Mouse (Mus musculus) stomach, embryonic 15.5 days (tissue): ENCODE measurements around the gene Slc25a34. TPM values are rescaled to one million over a fixed set of nuclear protein-coding genes. Genes with fewer than 3 reads are reported as not detected.
A peak's percentile ranks its signal among the peaks of the same experiment; 100 is the strongest.

Experiments used
- ATAC-seq: fragments of 200-750 bp; cut with Nextera tagmentation; 2 replicates; pipeline ENCODE4 v1.8.0; 2017; ENCODE audit warnings: low read depth, moderate number of reproducible peaks, moderate TSS enrichment; ENCODE audit not compliant: insufficient read depth, low FRiP score
- H3K27ac ChIP-seq: fragments of 300-500 bp; sonication (generic); 2 replicates; pipeline ENCODE4 v1.5.1; 2015; ENCODE audit warnings: mild to moderate bottlenecking, inconsistent platforms
- H3K27me3 ChIP-seq: fragments of 300-500 bp; sonication (generic); replicated peaks from 2 replicates; pipeline ENCODE4 v1.6.1; 2015; ENCODE audit warnings: inconsistent platforms
- H3K36me3 ChIP-seq: fragments of 300-500 bp; sonication (generic); 2 replicates; pipeline ENCODE4 v1.6.1; 2015; ENCODE audit warnings: inconsistent platforms
- H3K4me1 ChIP-seq: fragments of 300-500 bp; sonication (generic); 2 replicates; pipeline ENCODE4 v1.6.1; 2015; ENCODE audit warnings: inconsistent platforms
- H3K4me2 ChIP-seq: fragments of 300-500 bp; sonication (generic); 2 replicates; pipeline ENCODE4 v1.6.1; 2015; ENCODE audit warnings: mild to moderate bottlenecking, inconsistent platforms
- H3K4me3 ChIP-seq: fragments of 300-500 bp; sonication (generic); replicated peaks from 2 replicates; pipeline ENCODE4 v1.5.1; 2015; ENCODE audit warnings: inconsistent platforms
- H3K9ac ChIP-seq: fragments of 300-500 bp; sonication (generic); 2 replicates; pipeline ENCODE4 v1.6.1; 2015; ENCODE audit warnings: inconsistent platforms
- H3K9me3 ChIP-seq: fragments of 300-500 bp; sonication (generic); 2 replicates; pipeline ENCODE4 v1.6.1; 2016; ENCODE audit warnings: inconsistent platforms
- WGBS: fragments of 180-500 bp; shearing (Covaris S2); methylation state at CpG from one replicate; pipeline ENCODE4 v1.1.7; 2015; 5-methylcytosine and 5-hydroxymethylcytosine counted together
- polyA plus RNA-seq: library from polyadenylated mRNA; unstranded; fragments of >200 nt; fragmentation: Nextera tagmentation; extraction: Ambion mirVana; gene quantifications from 2 replicates; pipeline ENCODE4 v1.2.1, GENCODE M21; 2015

Gene Slc25a34
- polyA plus RNA-seq, 1 experiment from 2014 or later: 0.71 TPM

- no peaks in the 10 kb centered on the region for H3K9me3 ChIP-seq
- 38% methylated on average over 6 of the region's 6 CpGs for WGBS
- 0 out of 2 replicates have a peak, but pooled peaks cover 11% of the 10 kb centered on the region for H3K4me1 ChIP-seq
- no peak for ATAC-seq
- H3K9ac ChIP-seq: no peak overlapping the region
- no peaks in the 10 kb centered on the region for H3K27me3 ChIP-seq
- H3K36me3 ChIP-seq: peaks cover 10% of the 10 kb centered on the region
- H3K4me3 ChIP-seq: no peak overlapping the region
- H3K4me2 ChIP-seq: 0 out of 2 replicates have a peak overlapping the region, but pooled peaks have one; percentile 14
- peak overlapping the region; percentile 75 for H3K27ac ChIP-seq
Observed at GRCm38 (mm10) chr4:141573359-141573966, 50.2 kb downstream of the Slc25a34 start.

GRCm38 (mm10) chr4:141572668-141573358 is 50.8 kb downstream of the Slc25a34 start:
- H3K27ac ChIP-seq: peak overlapping the region; percentile 75
- H3K4me3 ChIP-seq: no peak overlapping the region
- H3K4me2 ChIP-seq: 0 out of 2 replicates have a peak overlapping the region, but pooled peaks have one; percentile 14
- H3K27me3 ChIP-seq: no peaks in the 10 kb centered on the region
- WGBS: 62% methylated on average over 7 of the region's 7 CpGs
- H3K9me3 ChIP-seq: no peaks in the 10 kb centered on the region
- peak; percentile 5; the same call in 1 of the 2 replicates for ATAC-seq
- 0 out of 2 replicates have a peak, but pooled peaks cover 11% of the 10 kb centered on the region for H3K4me1 ChIP-seq
- H3K9ac ChIP-seq: no peak overlapping the region
- H3K36me3 ChIP-seq: peaks cover 10% of the 10 kb centered on the region

DNA sequence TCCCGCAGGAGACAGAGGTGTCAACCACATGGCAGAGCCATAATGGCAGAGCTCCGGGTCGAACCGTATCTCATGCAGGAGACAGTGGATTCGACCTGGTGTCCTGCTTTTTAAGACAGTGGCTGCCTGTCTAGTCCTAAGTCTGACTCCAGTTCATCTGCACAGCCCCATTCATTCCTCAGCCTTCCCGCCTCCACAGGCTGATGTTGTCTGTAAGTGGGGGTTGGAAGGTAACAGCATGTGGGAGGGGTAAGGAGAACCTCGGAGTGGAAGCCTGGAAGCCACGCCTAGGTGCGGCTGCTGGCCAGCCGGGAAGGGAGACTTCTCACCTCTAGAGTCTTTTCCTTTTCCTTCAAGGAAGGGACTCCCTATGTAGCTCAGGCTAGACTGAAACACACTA is 51.7 kb downstream of the Slc25a34 start:
- 0 out of 2 replicates have a peak, but pooled peaks cover 11% of the 10 kb centered on the region for H3K4me1 ChIP-seq
- no peak overlapping the region for H3K27ac ChIP-seq
- no peak overlapping the region for H3K4me2 ChIP-seq
- no peak overlapping the region for H3K9ac ChIP-seq
- peaks cover under 1% of the 10 kb centered on the region; the same call in 1 of the 2 replicates for H3K36me3 ChIP-seq
- no peaks in the 10 kb centered on the region for H3K9me3 ChIP-seq
- H3K27me3 ChIP-seq: no peaks in the 10 kb centered on the region
- no peak for ATAC-seq
- 57% methylated on average over 10 of the region's 10 CpGs for WGBS
- H3K4me3 ChIP-seq: no peak overlapping the region

- Histone ChIP-seq H3K27ac (no peak overlapping the region), H3K27me3 (no peaks in the 10 kb centered on the region), H3K4me1 (0 out of 2 replicates have a peak, but pooled peaks cover 11% of the 10 kb centered on the region), H3K9ac (no peak overlapping the region), H3K4me3 (no peak overlapping the region), H3K4me2 (no peak overlapping the region), H3K36me3 (no peaks in the 10 kb centered on the region), H3K9me3 (no peaks in the 10 kb centered on the region)
- WGBS: 52% methylated on average over 6 of the region's 6 CpGs
- no peak for ATAC-seq
Observed at GRCm38 (mm10) chr4:141571337-141571739, 52.3 kb downstream of the Slc25a34 start.

- Histone ChIP-seq H3K4me1 (0 out of 2 replicates have a peak, but pooled peaks cover 11% of the 10 kb centered on the region), H3K9ac (no peak overlapping the region), H3K27me3 (no peaks in the 10 kb centered on the region), H3K9me3 (no peaks in the 10 kb centered on the region), H3K36me3 (no peaks in the 10 kb centered on the region), H3K4me3 (no peak overlapping the region), H3K27ac (no peak overlapping the region), H3K4me2 (no peak overlapping the region)
- no peak for ATAC-seq
- WGBS: 83% methylated on average over 1 of the region's 1 CpGs
Observed at GRCm38 (mm10) chr4:141570821-141571220, 52.8 kb downstream of the Slc25a34 start.

- ATAC-seq: no peak
- Histone ChIP-seq H3K36me3 (no peaks in the 10 kb centered on the region), H3K4me3 (no peak overlapping the region), H3K9me3 (no peaks in the 10 kb centered on the region), H3K4me2 (no peak overlapping the region), H3K27ac (no peak overlapping the region), H3K4me1 (0 out of 2 replicates have a peak, but pooled peaks cover 11% of the 10 kb centered on the region), H3K27me3 (no peaks in the 10 kb centered on the region), H3K9ac (no peak overlapping the region)
- WGBS: 60% methylated on average over 6 of the region's 6 CpGs
Observed at GRCm38 (mm10) chr4:141570004-141570403, 53.6 kb downstream of the Slc25a34 start.

- Histone ChIP-seq H3K36me3 (no peaks in the 10 kb centered on the region), H3K27ac (no peak overlapping the region), H3K4me1 (0 out of 2 replicates have a peak, but pooled peaks cover 11% of the 10 kb centered on the region), H3K27me3 (no peaks in the 10 kb centered on the region), H3K4me3 (no peak overlapping the region), H3K4me2 (no peak overlapping the region), H3K9ac (no peak overlapping the region), H3K9me3 (no peaks in the 10 kb centered on the region)
- WGBS: 82% methylated on average over 5 of the region's 5 CpGs
- no peak for ATAC-seq
Observed at GRCm38 (mm10) chr4:141568966-141569365, 54.7 kb downstream of the Slc25a34 start.

Other genes starting within 250 kb of the Slc25a34 start
- gene Clcnka, start 225.1 kb downstream of the Slc25a34 start, polyA plus RNA-seq: 0.21 and 0.35 TPM in 2 replicates
- 0.14 TPM in 1 of 2 replicates, not detected in the other for gene Clcnkb, start 207.8 kb downstream of the Slc25a34 start, polyA plus RNA-seq
- 2.4 and 2.8 TPM in 2 replicates for gene Hspb7, start 203.0 kb downstream of the Slc25a34 start, polyA plus RNA-seq
- not detected in 2 replicates for gene Srarp, start 187.7 kb downstream of the Slc25a34 start, polyA plus RNA-seq
- 27.5 and 30.9 TPM in 2 replicates for gene Zbtb17, start 179.2 kb downstream of the Slc25a34 start, polyA plus RNA-seq
- gene Spen, start 85.2 kb downstream of the Slc25a34 start, polyA plus RNA-seq: 8.4 and 10.4 TPM in 2 replicates
- gene Fblim1, start 17.7 kb downstream of the Slc25a34 start, polyA plus RNA-seq: 71.1 and 77.2 TPM in 2 replicates
- 4.0 and 6.1 TPM in 2 replicates for gene Tmem82, start 5.2 kb downstream of the Slc25a34 start, polyA plus RNA-seq
- gene Plekhm2, start 41.1 kb upstream of the Slc25a34 start, polyA plus RNA-seq: 6.2 and 6.9 TPM in 2 replicates
- gene Rsc1a1, start 61.8 kb upstream of the Slc25a34 start, polyA plus RNA-seq: 1.0 TPM in 1 of 2 replicates, not detected in the other
- 23.2 and 23.3 TPM in 2 replicates for gene Ddi2, start 99.6 kb upstream of the Slc25a34 start, polyA plus RNA-seq
- 7.0 and 10.0 TPM in 2 replicates for gene Agmat, start 122.9 kb upstream of the Slc25a34 start, polyA plus RNA-seq
- gene Dnajc16, start 167.1 kb upstream of the Slc25a34 start, polyA plus RNA-seq: 3.9 and 4.6 TPM in 2 replicates
- 21.2 and 23.4 TPM in 2 replicates for gene Casp9, start 169.8 kb upstream of the Slc25a34 start, polyA plus RNA-seq
- 475 and 519 TPM in 2 replicates for gene Cela2a, start 202.3 kb upstream of the Slc25a34 start, polyA plus RNA-seq
- gene Ctrc, start 222.5 kb upstream of the Slc25a34 start, polyA plus RNA-seq: 0.42 and 0.79 TPM in 2 replicates